Mouse (Mus musculus): ENCODE results near the gene Parp3. TPM values are rescaled to one million over a fixed set of nuclear protein-coding genes. Genes with fewer than 3 reads are reported as not detected.
A peak's percentile ranks its signal among the peaks of the same experiment; 100 is the strongest.

The Parp3 gene
- polyA plus RNA-seq, 1 experiment from 2014 or later, result 2.7 TPM

GRCm38 (mm10) chr9:106456325-106457162 is 20.2 kb downstream of the Parp3 start:
- WGBS, result 29% methylated on average over 15 of the region's 15 CpGs
- H3K9ac ChIP-seq (ENCODE audit: low read depth, low read length), result peak overlapping the region; percentile 82
- no peaks in the 10 kb centered on the region for H3K9me3 ChIP-seq (ENCODE audit: control insufficient read depth, low read length)
- H3K4me3 ChIP-seq (ENCODE audit: low read length), result peak overlapping the region; percentile 82
- H3K4me2 ChIP-seq (replicated peaks; ENCODE audit: low read depth, low read length), result peak overlapping the region; percentile 96
- peak; percentile 13 for ATAC-seq (ENCODE audit: low FRiP score, low TSS enrichment)
- H3K36me3 ChIP-seq (ENCODE audit: control insufficient read depth, insufficient read depth, low read length), result peaks cover 23% of the 10 kb centered on the region
- H3K4me1 ChIP-seq (ENCODE audit: control insufficient read depth, insufficient read depth, low read length), result peaks cover 60% of the 10 kb centered on the region
- H3K27ac ChIP-seq (ENCODE audit: low read depth, low read length), result peak overlapping the region; percentile 90
- H3K27me3 ChIP-seq (ENCODE audit: control insufficient read depth, insufficient read depth, low read length), result no peaks in the 10 kb centered on the region

- Histone ChIP-seq H3K4me1 (ENCODE audit: control insufficient read depth, insufficient read depth, low read length) (peaks cover 64% of the 10 kb centered on the region), H3K9me3 (ENCODE audit: control insufficient read depth, low read length) (no peaks in the 10 kb centered on the region), H3K4me3 (ENCODE audit: low read length) (peak overlapping the region; percentile 82), H3K9ac (ENCODE audit: low read depth, low read length) (peak overlapping the region; percentile 82), H3K27me3 (ENCODE audit: control insufficient read depth, insufficient read depth, low read length) (no peaks in the 10 kb centered on the region), H3K4me2 (replicated peaks; ENCODE audit: low read depth, low read length) (peak overlapping the region; percentile 96), H3K36me3 (ENCODE audit: control insufficient read depth, insufficient read depth, low read length) (peaks cover 9% of the 10 kb centered on the region; the same call in 1 of the 2 replicates), H3K27ac (ENCODE audit: low read depth, low read length) (peak overlapping the region; percentile 90)
- ATAC-seq (ENCODE audit: low FRiP score, low TSS enrichment), result peak; percentile 25; the same call in 1 of the 2 replicates
- WGBS, result 2% methylated on average over 17 of the region's 17 CpGs
These were observed 21.7 kb downstream of the Parp3 start for GRCm38 (mm10) chr9:106454888-106455681.

- peaks cover 69% of the 10 kb centered on the region for H3K4me1 ChIP-seq (ENCODE audit: control insufficient read depth, insufficient read depth, low read length)
- peak; percentile 1; the same call in 1 of the 2 replicates for ATAC-seq (ENCODE audit: low FRiP score, low TSS enrichment)
- peak overlapping the region; percentile 90 for H3K27ac ChIP-seq (ENCODE audit: low read depth, low read length)
- H3K36me3 ChIP-seq (ENCODE audit: control insufficient read depth, insufficient read depth, low read length), result 0 out of 2 replicates have a peak, but pooled peaks cover 6% of the 10 kb centered on the region
- no peaks in the 10 kb centered on the region for H3K9me3 ChIP-seq (ENCODE audit: control insufficient read depth, low read length)
- H3K9ac ChIP-seq (ENCODE audit: low read depth, low read length), result peak overlapping the region; percentile 82
- peak overlapping the region; percentile 96 for H3K4me2 ChIP-seq (replicated peaks; ENCODE audit: low read depth, low read length)
- H3K4me3 ChIP-seq (ENCODE audit: low read length), result peak overlapping the region; percentile 82
- 3% methylated on average over 11 of the region's 20 CpGs for WGBS
- H3K27me3 ChIP-seq (ENCODE audit: control insufficient read depth, insufficient read depth, low read length), result no peaks in the 10 kb centered on the region
These were observed 22.5 kb downstream of the Parp3 start for GRCm38 (mm10) chr9:106454071-106454761.

- Histone ChIP-seq H3K27ac (ENCODE audit: low read depth, low read length) (peak within 1 kb of the TSS; percentile 97), H3K4me2 (replicated peaks; ENCODE audit: low read depth, low read length) (peak within 1 kb of the TSS; percentile 96), H3K36me3 (ENCODE audit: control insufficient read depth, insufficient read depth, low read length) (0 out of 2 replicates have a peak, but pooled peaks cover 5% of the 10 kb centered on the region), H3K9me3 (ENCODE audit: control insufficient read depth, low read length) (no peaks in the 10 kb centered on the region), H3K27me3 (ENCODE audit: control insufficient read depth, insufficient read depth, low read length) (no peaks in the 10 kb centered on the region), H3K4me1 (ENCODE audit: control insufficient read depth, insufficient read depth, low read length) (peaks cover 74% of the 10 kb centered on the region), H3K4me3 (ENCODE audit: low read length) (peak within 1 kb of the TSS; percentile 82), H3K9ac (ENCODE audit: low read depth, low read length) (peak within 1 kb of the TSS; percentile 82)
- under 1% methylated on average over 41 of the region's 74 CpGs for WGBS
- peak; percentile 60 for ATAC-seq (ENCODE audit: low FRiP score, low TSS enrichment)
These were observed 23.3 kb downstream of the Parp3 start, which contains the start of gene Pcbp4 for GRCm38 (mm10) chr9:106453271-106454070. Gene Pcbp4 (plus strand): TSS chr9:106453291.

GRCm38 (mm10) chr9:106452821-106453220 is 23.9 kb downstream of the Parp3 start:
- Histone ChIP-seq H3K4me3 (ENCODE audit: low read length) (peak overlapping the region; percentile 82), H3K4me2 (replicated peaks; ENCODE audit: low read depth, low read length) (peak overlapping the region; percentile 96), H3K27me3 (ENCODE audit: control insufficient read depth, insufficient read depth, low read length) (no peaks in the 10 kb centered on the region), H3K36me3 (ENCODE audit: control insufficient read depth, insufficient read depth, low read length) (no peaks in the 10 kb centered on the region), H3K9me3 (ENCODE audit: control insufficient read depth, low read length) (no peaks in the 10 kb centered on the region), H3K4me1 (ENCODE audit: control insufficient read depth, insufficient read depth, low read length) (peaks cover 75% of the 10 kb centered on the region), H3K27ac (ENCODE audit: low read depth, low read length) (peak overlapping the region; percentile 97), H3K9ac (ENCODE audit: low read depth, low read length) (peak overlapping the region; percentile 82)
- WGBS, result 0% methylated on average over 7 of the region's 7 CpGs
- ATAC-seq (ENCODE audit: low FRiP score, low TSS enrichment), result peak; percentile 4; the same call in 1 of the 2 replicates

- peak overlapping the region; percentile 82; the same call in 1 of the 2 replicates for H3K9ac ChIP-seq (ENCODE audit: low read depth, low read length)
- H3K4me1 ChIP-seq (ENCODE audit: control insufficient read depth, insufficient read depth, low read length), result peaks cover 74% of the 10 kb centered on the region
- 21% methylated on average over 6 of the region's 6 CpGs for WGBS
- no peaks in the 10 kb centered on the region for H3K27me3 ChIP-seq (ENCODE audit: control insufficient read depth, insufficient read depth, low read length)
- peak overlapping the region; percentile 96 for H3K4me2 ChIP-seq (replicated peaks; ENCODE audit: low read depth, low read length)
- no peak for ATAC-seq (ENCODE audit: low FRiP score, low TSS enrichment)
- H3K4me3 ChIP-seq (ENCODE audit: low read length), result peak overlapping the region; percentile 82
- H3K36me3 ChIP-seq (ENCODE audit: control insufficient read depth, insufficient read depth, low read length), result no peaks in the 10 kb centered on the region
- H3K27ac ChIP-seq (ENCODE audit: low read depth, low read length), result peak overlapping the region; percentile 97; the same call in 1 of the 2 replicates
- H3K9me3 ChIP-seq (ENCODE audit: control insufficient read depth, low read length), result no peaks in the 10 kb centered on the region
These were observed 24.4 kb downstream of the Parp3 start for GRCm38 (mm10) chr9:106452351-106452750.

- ATAC-seq (ENCODE audit: low FRiP score, low TSS enrichment), result no peak
These were observed 24.9 kb downstream of the Parp3 start for GRCm38 (mm10) chr9:106451899-106452298.

GRCm38 (mm10) chr9:106451298-106451697 is 25.5 kb downstream of the Parp3 start:
- Histone ChIP-seq H3K4me3 (ENCODE audit: low read length) (no peak overlapping the region), H3K4me1 (ENCODE audit: control insufficient read depth, insufficient read depth, low read length) (peaks cover 68% of the 10 kb centered on the region), H3K36me3 (ENCODE audit: control insufficient read depth, insufficient read depth, low read length) (no peaks in the 10 kb centered on the region), H3K9ac (ENCODE audit: low read depth, low read length) (no peak overlapping the region), H3K27ac (ENCODE audit: low read depth, low read length) (peak overlapping the region; percentile 32; the same call in 1 of the 2 replicates), H3K27me3 (ENCODE audit: control insufficient read depth, insufficient read depth, low read length) (no peaks in the 10 kb centered on the region), H3K9me3 (ENCODE audit: control insufficient read depth, low read length) (no peaks in the 10 kb centered on the region), H3K4me2 (replicated peaks; ENCODE audit: low read depth, low read length) (peak overlapping the region; percentile 30; the same call in 1 of the 2 replicates)
- WGBS, result 61% methylated on average over 11 of the region's 11 CpGs
- ATAC-seq (ENCODE audit: low FRiP score, low TSS enrichment), result no peak

More at GRCm38 (mm10) chr9:106451899-106452298, 24.9 kb downstream of the Parp3 start:
- H3K9me3 ChIP-seq (ENCODE audit: control insufficient read depth, low read length), result no peaks in the 10 kb centered on the region
- H3K9ac ChIP-seq (ENCODE audit: low read depth, low read length), result no peak overlapping the region
- H3K27me3 ChIP-seq (ENCODE audit: control insufficient read depth, insufficient read depth, low read length), result no peaks in the 10 kb centered on the region
- no peak overlapping the region for H3K4me3 ChIP-seq (ENCODE audit: low read length)
- H3K4me2 ChIP-seq (replicated peaks; ENCODE audit: low read depth, low read length), result peak overlapping the region; percentile 96; the same call in 1 of the 2 replicates
- no peaks in the 10 kb centered on the region for H3K36me3 ChIP-seq (ENCODE audit: control insufficient read depth, insufficient read depth, low read length)
- 44% methylated on average over 2 of the region's 2 CpGs for WGBS
- peaks cover 71% of the 10 kb centered on the region for H3K4me1 ChIP-seq (ENCODE audit: control insufficient read depth, insufficient read depth, low read length)
- no peak overlapping the region for H3K27ac ChIP-seq (ENCODE audit: low read depth, low read length)
